Mouse (Mus musculus) spleen, postnatal 14 days (tissue): ENCODE results near the gene Fat3.

ENCODE experiments used
- DNase-seq, 2 experiments: peaks; one replicate each; pipeline ENCODE4 v3.0.0; 2021 to 2022; ENCODE audit warnings: low spot score in 2 of 2

The Fat3 gene

DNA sequence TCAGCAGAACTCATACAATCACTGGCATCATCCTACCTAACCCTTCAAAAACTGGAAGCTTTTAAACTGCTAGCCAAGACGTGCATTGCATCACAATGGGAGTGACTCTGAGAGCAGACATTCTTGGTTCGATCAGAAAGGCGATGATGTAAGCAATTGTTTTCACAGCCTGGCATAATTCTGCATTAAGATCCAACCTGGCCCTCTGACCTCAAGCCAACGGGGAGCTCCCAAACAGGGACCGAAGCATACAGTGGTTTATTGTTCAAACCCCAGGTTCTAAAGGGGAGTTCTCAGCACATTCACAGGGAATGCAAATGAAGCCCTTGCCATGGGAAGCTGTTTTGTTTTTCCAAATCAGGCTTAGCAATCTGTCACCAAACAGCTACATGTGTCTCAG lies 63.3 kb downstream of the Fat3 start:
- no peak for DNase-seq

- DNase-seq: no peak
Measured at GRCm38 (mm10) chr9:16428589-16428988, 72.5 kb downstream of the Fat3 start.

DNA sequence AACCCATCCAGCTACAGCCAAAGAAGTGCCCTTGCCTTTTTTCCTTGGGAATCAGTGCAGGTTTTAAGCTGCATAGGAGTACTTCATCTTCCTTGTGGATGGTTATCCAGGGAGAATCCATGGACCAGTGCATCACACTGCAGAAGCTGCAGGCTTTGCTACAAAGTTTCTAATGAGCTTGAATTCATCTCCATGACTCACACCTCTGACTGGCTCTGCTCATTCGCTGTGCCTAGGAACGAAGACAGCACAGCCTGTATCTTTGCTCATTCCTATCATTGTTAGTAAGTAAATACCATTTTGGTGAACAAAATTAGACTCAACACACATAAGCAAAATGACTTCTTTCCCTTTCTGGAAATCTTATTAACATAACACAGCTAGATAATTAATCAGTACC lies 78.4 kb downstream of the Fat3 start:
- DNase-seq: no peak

DNA sequence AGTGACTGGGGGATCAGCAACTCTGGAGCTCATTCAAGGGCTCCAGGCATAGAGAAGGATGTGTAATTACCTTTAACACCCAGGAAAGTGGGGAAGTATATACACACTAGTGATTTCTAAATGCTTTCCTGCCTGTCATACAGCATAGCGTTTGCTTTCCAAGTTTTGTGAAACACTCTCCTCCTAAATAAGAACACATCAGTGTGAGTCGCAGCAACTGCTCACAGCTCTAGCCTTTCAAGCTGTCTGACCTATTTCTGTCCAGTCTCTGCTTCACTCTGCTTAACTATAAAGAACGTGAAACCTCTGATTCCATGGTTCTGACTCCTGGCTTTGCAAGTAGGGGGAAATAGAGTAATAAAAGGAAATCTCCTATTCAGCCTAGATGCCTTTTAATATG lies 98.3 kb downstream of the Fat3 start:
- DNase-seq: no peak

DNA sequence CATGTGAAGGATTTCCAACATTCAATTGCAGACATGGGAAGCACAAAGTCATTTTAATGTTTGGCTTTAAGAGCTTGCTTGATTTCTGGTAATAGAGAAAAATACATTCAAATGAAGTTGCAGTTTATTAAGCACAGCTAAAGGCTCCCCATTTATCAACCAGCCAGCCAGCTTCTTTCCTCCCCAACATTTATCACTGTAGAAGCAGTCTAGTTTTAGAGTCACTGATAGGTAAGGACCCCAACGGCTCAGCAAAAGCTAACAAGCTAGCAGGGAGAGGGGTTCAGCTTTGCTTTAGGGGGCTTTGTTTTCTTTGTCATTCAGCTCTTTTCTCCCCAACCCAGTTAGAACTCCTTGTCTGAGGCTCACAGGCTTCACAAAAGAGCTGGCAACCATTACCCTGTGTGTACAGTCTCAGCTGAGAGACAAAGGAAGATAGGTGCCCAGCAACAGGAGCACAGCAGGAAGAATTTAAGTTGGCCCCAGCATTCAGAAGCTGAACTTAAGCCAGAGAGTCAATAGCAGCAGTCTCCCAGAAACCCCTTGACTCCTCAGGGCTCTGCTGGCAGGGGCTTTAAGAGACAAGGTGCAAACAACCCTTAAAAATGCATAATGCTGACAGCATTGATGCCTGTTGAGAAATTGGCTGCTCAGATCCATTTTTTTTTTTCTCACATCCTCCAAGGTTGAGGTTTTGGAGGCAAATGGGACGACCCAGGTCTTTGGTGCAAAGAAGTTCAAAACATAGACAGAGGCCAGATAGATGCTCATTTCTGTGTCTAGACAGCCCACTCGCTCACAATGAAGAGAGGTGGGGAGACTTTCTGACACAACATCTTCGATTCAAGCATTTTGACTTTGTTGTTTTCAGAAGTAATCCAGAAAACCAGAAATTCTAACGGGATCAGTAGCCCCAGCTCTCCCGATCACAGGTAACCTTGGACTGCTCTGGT lies 102.1 kb downstream of the Fat3 start:
- DNase-seq: no peak

DNA sequence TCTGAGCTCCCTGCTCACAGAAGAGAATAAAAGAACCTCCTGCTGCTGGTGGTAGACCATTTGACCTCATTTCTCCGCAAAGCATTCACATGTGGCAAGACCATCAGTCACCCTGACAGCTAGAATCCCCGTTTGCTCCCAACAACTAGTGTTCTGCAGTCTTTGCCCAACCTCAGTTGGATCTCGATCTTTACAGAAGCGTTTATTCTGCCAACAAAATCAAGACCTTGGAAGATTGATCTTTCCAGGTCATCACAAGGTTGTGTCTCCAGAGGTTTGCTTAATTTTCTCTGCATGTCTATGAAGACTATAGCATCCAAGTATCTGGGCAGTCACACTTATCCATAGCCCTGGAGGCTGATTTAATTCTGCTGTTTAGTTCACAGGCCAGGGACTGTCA lies 111.9 kb downstream of the Fat3 start:
- no peak for DNase-seq

DNA sequence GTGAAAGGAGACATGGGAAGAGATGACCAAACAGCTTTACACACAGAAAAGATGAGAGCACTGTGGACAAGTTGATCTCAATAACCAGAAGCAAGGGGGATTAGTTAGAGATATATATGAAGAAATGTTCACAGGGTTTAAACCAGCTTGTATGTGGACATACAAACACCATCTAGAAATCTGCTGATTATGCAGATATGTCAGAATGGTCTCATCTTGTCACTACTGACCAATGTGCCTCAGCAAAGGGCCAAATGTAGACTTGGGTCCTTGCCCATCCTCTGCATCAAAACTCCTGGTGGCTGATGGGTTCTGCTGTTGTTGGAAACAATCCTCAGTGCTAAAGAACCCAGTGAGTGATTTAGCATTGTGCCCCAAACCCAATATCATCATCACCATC lies 113.6 kb downstream of the Fat3 start:
- no peak for DNase-seq

- DNase-seq: no peak
Measured at GRCm38 (mm10) chr9:16363713-16364112, 137.4 kb downstream of the Fat3 start.

DNA sequence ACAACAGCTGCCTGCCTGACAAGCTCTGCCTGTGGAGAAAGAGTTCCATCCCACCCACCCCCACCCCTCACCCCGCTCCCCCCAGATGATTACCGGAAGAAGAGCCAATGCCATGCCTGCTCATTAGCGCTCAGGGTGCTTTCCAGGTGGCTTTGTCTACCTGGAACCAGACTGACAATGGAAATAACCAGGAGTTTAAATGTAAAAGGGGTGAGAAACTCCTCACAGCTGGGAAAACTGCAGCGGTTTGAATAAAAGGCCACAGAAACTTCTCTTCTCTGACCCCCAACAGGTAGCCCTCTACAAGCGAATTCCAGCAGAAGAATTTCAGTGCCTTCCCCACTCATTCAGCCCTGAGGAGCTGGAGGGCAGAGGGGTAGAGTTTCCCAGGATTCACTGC lies 139.3 kb downstream of the Fat3 start:
- DNase-seq: no peak

DNA sequence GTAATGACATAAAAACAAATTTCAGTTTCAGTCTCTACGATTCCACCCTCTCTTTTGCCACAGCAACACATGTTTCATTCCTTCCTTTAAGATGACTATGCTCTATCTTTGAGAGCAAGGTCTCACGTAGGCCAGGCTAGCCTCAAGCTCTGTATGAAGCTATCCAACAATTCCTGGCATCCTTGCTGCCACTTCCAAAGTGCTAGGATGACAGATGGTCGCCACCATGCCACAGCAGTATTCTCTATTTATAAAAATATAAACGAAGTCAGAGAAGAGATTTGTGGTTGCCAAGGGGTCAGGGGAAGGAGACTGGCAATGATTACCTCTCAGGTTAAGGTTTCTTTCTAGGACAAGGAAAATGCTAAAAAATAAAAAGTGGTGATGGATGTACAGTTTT lies 144.4 kb downstream of the Fat3 start:
- no peak for DNase-seq

- DNase-seq: no peak
Measured at GRCm38 (mm10) chr9:16354906-16355305, 146.2 kb downstream of the Fat3 start.

DNA sequence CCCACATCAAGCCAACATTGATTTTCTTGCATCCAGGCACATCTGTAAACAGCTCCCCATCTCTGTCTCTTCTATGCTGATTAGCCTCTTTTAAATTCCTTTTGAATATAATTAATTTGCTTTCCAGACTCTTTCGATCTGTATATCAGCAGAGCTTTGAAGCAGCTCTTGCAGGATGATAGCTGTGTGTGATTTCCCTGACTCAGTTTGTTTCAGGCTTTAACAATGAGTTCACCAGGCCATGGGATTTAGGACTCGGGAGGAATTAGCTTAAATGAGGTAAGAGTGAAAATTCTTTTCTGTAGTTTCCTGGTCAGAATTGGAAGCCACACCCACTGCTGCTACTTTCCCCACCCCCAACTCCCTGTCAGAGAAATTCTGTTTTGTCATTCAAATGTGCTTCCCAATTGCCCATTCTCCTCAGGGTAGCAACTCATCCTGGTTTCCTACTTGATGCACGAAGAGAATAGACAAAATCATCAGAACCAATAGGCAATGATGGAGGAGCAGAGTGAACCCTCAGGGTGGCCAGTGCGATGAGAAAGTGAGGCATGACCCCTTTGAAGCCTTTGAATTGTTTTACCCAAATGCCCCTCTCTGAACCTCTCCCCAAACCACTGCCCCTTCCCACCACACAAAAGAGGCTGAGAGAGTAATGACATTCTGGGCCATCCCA lies 147.9 kb downstream of the Fat3 start:
- DNase-seq: no peak

GRCm38 (mm10) chr9:16352486-16353048 lies 148.5 kb downstream of the Fat3 start:
- DNase-seq: no peak

GRCm38 (mm10) chr9:16344902-16345855 lies 155.9 kb downstream of the Fat3 start:
- DNase-seq: no peak

- no peak for DNase-seq
Measured at GRCm38 (mm10) chr9:16343191-16343590, 157.9 kb downstream of the Fat3 start.

DNA sequence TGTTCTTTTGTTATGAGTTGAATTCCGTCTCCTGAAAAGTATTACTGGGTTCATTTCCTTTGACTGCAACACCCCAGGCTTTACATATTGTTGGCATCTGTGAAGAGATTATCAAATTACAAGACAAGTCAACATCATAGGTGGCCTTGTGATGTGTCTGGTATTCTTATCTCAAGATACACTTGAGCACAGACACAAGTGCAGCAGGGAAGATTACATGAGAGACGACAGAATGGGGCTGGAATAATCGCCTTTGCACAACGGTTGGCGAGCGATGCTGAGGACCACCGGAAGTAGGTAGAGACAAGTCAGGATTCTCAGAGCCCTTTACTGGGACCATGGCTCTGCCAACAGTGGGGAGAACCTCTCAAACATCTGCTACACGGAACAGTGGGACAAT lies 158.5 kb downstream of the Fat3 start:
- DNase-seq: no peak

GRCm38 (mm10) chr9:16330290-16330984 lies 170.6 kb downstream of the Fat3 start:
- no peak for DNase-seq

DNA sequence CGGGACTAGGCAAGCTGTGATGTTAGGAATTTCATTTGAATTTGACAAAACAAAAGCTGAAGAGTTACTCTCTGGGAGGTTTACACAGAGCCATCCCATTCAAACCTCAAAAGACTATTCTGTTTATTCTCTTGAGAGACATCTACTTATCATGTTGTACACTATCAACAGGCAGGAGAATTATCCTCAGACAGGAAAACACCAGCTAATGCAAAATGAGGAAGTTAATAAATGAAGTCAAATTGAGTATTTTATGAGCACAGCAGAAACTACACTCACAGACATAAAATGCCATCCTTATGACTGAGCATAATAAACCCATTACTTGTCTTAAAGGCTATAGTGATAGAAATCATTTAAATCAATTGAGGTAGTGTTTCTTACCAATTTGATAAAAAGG lies 182.1 kb downstream of the Fat3 start:
- no peak for DNase-seq

- no peak for DNase-seq
Measured at GRCm38 (mm10) chr9:16312599-16313197, 188.4 kb downstream of the Fat3 start.
